Mouse (Mus musculus): ENCODE data around the gene Cdh20. TPM values are rescaled to one million over a fixed set of nuclear protein-coding genes. Genes with fewer than 3 reads are reported as not detected.
A peak's percentile ranks its signal among the peaks of the same experiment; 100 is the strongest.

Cdh20 gene
- 10 to 100 TPM; 15.8 to 17.2 TPM for total RNA-seq (2021)

GRCm38 (mm10) chr1:104768371-104769249 lies at the start of gene Cdh20:
Gene Cdh20, plus strand, starts transcription at chr1:104768529.
- intact Hi-C loops (cut with DNase I): no loop called here
- peak; percentile 62 for DNase-seq

- DNase-seq: peak; percentile 88
- intact Hi-C loops (cut with DNase I): no loop called here
Measured at GRCm38 (mm10) chr1:104746816-104747215, 21.5 kb upstream of the Cdh20 start.

GRCm38 (mm10) chr1:104747438-104747837 lies 20.9 kb upstream of the Cdh20 start:
- DNase-seq: no peak
- intact Hi-C loops (cut with DNase I): no loop called here

DNA sequence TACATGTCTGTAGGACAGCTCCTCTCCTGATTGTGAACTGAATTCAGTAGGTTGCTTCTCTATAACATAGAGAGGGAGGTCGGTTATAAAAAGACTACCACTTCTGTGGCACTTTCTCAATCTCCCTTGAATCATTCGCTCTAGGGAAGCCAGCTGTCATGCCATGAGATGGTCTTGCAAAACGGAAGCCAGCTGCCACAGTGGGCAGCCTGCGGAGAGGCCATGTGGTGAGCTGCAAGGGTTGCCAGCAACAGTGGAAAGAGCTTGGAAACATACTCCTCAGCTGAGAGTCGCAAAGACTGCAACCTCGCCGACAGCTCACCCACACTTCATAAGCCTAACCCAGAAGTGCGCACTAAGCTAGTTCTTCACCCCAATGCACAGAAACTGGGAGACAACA lies 13.8 kb upstream of the Cdh20 start:
- intact Hi-C loops (cut with DNase I): no loop called here
- peak; percentile 89 for DNase-seq

- DNase-seq: no peak
- intact Hi-C loops (cut with DNase I): no loop called here
Measured at GRCm38 (mm10) chr1:104755896-104756295, 12.4 kb upstream of the Cdh20 start.

GRCm38 (mm10) chr1:104769250-104769607 lies 900 bp downstream of the Cdh20 start:
- peak; percentile 64 for DNase-seq
- intact Hi-C loops (cut with DNase I): no loop called here

- DNase-seq: peak; percentile 21
- intact Hi-C loops (cut with DNase I): loop anchor here (5.0 kb wide), 1 partner anchor 170 kb away; no protein-coding TSS in a partner anchor
Measured at GRCm38 (mm10) chr1:104771937-104772336, 3.6 kb downstream of the Cdh20 start.

- DNase-seq: no peak
- intact Hi-C loops (cut with DNase I): loop anchor here (5.0 kb wide), 1 partner anchor 169 kb away; no protein-coding TSS in a partner anchor
Measured at GRCm38 (mm10) chr1:104773207-104773606, 4.9 kb downstream of the Cdh20 start.

- no peak for DNase-seq
- intact Hi-C loops (cut with DNase I): no loop called here
Measured at GRCm38 (mm10) chr1:104793488-104793887, 25.2 kb downstream of the Cdh20 start.

DNA sequence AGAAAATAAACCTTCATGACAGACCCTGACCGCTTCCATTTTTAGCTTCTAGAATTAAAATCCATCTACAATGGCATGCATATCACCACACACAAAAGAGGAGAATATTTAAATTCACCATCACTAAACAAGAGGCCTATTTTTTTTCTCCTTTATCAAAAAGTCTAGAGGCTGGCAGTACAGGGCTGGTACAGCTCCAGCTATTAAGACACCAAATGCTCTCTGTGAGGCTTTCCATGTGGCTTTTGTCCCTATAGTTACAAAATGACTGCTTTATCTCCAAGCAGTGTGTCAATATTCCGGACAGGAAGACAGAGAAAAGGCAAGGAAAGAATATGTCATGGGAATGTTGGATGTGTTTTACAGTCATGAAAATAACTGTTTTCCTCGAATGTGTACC lies 27.8 kb downstream of the Cdh20 start:
- intact Hi-C loops (cut with DNase I): no loop called here
- DNase-seq: no peak

- DNase-seq: no peak
Measured at GRCm38 (mm10) chr1:104797139-104797538, 28.8 kb downstream of the Cdh20 start.

GRCm38 (mm10) chr1:104804746-104805145 lies 36.4 kb downstream of the Cdh20 start:
- DNase-seq: no peak
- intact Hi-C loops (cut with DNase I): no loop called here

More at GRCm38 (mm10) chr1:104797139-104797538, 28.8 kb downstream of the Cdh20 start:
- intact Hi-C loops (cut with DNase I): no loop called here

- DNase-seq: peak; percentile 49
- intact Hi-C loops (cut with DNase I): no loop called here
Measured at GRCm38 (mm10) chr1:104807214-104807613, 38.9 kb downstream of the Cdh20 start.

- intact Hi-C loops (cut with DNase I): no loop called here
- DNase-seq: no peak
Measured at GRCm38 (mm10) chr1:104817510-104817909, 49.2 kb downstream of the Cdh20 start.

- intact Hi-C loops (cut with DNase I): no loop called here
Measured at GRCm38 (mm10) chr1:104828106-104828505, 59.8 kb downstream of the Cdh20 start.

GRCm38 (mm10) chr1:104838206-104838915 lies 70.0 kb downstream of the Cdh20 start:
- intact Hi-C loops (cut with DNase I): no loop called here
- DNase-seq: peak; percentile 1

More at GRCm38 (mm10) chr1:104828106-104828505, 59.8 kb downstream of the Cdh20 start:
- DNase-seq: peak; percentile 32

DNA sequence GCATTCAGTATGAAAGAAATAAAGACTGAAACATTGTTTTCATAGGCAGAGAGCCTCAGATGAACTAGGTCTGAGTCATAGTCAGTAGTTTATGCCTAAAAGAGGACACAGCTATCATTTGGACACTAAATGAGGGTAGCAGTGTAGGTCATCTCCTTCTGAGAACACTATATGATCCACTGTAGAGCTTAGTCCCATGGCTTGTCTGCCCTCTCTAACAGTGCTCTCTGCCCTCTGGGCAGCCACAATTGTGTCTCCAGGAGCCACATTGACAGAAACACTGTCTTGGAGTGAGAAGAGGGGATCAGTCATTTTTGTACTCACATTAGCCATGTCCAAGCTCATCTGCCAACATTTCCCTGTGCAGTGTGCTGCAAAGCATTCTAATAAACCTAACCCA lies 70.7 kb downstream of the Cdh20 start:
- intact Hi-C loops (cut with DNase I): no loop called here
- peak; percentile 1 for DNase-seq

- intact Hi-C loops (cut with DNase I): no loop called here
Measured at GRCm38 (mm10) chr1:104848256-104848919, 80.1 kb downstream of the Cdh20 start.

DNA sequence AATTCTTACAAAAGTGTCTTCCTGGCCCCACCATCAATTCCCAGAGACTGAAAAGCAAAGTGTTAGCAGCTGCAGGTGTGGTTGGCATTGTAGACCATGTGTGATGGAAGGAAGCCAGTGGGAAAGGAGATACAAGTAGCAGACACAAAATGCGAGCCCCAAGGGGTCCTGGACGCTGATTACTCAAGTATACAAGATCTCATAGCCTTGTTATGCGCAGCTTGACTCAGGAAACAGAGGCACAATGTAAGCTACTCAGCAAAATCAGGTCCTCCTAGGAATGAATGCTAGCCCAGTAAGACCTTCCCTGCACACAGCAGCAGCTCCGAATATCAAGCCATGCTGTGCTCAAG lies 80.6 kb downstream of the Cdh20 start:
- intact Hi-C loops (cut with DNase I): no loop called here
- peak; percentile 10 for DNase-seq

More at GRCm38 (mm10) chr1:104848256-104848919, 80.1 kb downstream of the Cdh20 start:
- DNase-seq: no peak

GRCm38 (mm10) chr1:104877384-104877783 lies 109.1 kb downstream of the Cdh20 start:
- intact Hi-C loops (cut with DNase I): no loop called here
- no peak for DNase-seq

- DNase-seq: no peak
- intact Hi-C loops (cut with DNase I): no loop called here
Measured at GRCm38 (mm10) chr1:104901815-104902214, 133.5 kb downstream of the Cdh20 start.

All from left cerebral cortex, postnatal 4 days (tissue).